14 mouse cellular contexts compared by ENCODE assay signal in the genomic region with DNA sequence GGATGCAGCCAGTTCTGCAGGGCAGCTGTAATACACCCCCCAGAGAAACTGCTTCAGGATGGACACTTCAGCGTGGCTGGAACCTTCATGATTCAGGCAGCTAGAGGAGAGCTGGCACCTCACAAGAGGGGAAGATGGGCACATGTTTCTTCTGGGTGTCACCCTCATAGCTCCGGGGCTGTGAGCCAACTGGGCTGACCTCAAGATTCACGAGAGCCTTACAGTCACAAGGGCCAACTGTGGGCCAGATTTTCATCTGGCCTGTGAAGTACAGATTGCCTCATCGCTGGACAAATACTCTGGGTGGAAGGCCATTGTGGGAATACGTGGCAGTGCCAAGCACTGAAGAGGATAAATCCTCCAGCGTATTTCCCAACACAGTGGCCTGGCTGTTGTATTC.
DNase-seq lines count a peak whose midpoint lies in the region; ATAC-seq and TF ChIP-seq lines count a peak whose summit lies in the region.
"Had no signal": no experiment of that assay in that cellular context is flagged by ENCODE, and none has a peak within 500 bp of the region (broad histone marks: within the 10 kb centered on the region; RNA-seq: fewer than 3 reads in every experiment).

No protein-coding gene starts in this region.

- peak; percentile 15 to 36 for DNase-seq in heart, adult 18-20 months
- DNase-seq in 3134 (ENCODE audit: extremely low read depth, insufficient read length, low spot score): peak; percentile 22
- DNase-seq in adrenal gland, adult 2 months: peak; percentile 88
- peak; percentile 77 to 85 for DNase-seq in lung, adult 18-20 months
- no peak for DNase-seq in midbrain, postnatal 0 days (ENCODE audit: low spot score)
- no peak for DNase-seq in frontal cortex, postnatal 14 days (ENCODE audit: low spot score in 2 of 2)
- DNase-seq: kidney, adult 18-20 months had no signal

- TF ChIP-seq CTCF in midbrain, postnatal 0 days (IDR thresholded peaks at IDR 0.05): no peak

- no peak overlapping the region for H3K4me2 ChIP-seq in heart, embryonic 11.5 days
- no peak overlapping the region for H3K4me2 ChIP-seq in midbrain, embryonic 13.5 days (replicated peaks)
- no peak overlapping the region for H3K4me2 ChIP-seq in midbrain, postnatal 0 days (ENCODE audit: low read depth, low read length, poor library complexity, severe bottlenecking)
- H3K4me2 ChIP-seq: hindbrain, embryonic 12.5 days; limb, embryonic 12.5 days; neural tube, embryonic 15.5 days had no signal

- no peaks in the 10 kb centered on the region for H3K9me3 ChIP-seq in heart, embryonic 11.5 days (replicated peaks; ENCODE audit: control insufficient read depth, low read length)
- no peaks in the 10 kb centered on the region for H3K9me3 ChIP-seq in midbrain, embryonic 13.5 days
- no peaks in the 10 kb centered on the region for H3K9me3 ChIP-seq in midbrain, postnatal 0 days (ENCODE audit: low read length)
- H3K9me3 ChIP-seq: heart, embryonic 10.5 days; hindbrain, embryonic 12.5 days; limb, embryonic 12.5 days; neural tube, embryonic 15.5 days had no signal

- H3K4me1 ChIP-seq in heart, embryonic 11.5 days (ENCODE audit: control insufficient read depth, insufficient read depth, low read length): peaks cover 21% of the 10 kb centered on the region
- H3K4me1 ChIP-seq in midbrain, embryonic 13.5 days (replicated peaks): peaks cover 17% of the 10 kb centered on the region
- H3K4me1 ChIP-seq in midbrain, postnatal 0 days (ENCODE audit: insufficient read depth, low read length): no peaks in the 10 kb centered on the region; the same call in 1 of the 2 replicates

- no peaks in the 10 kb centered on the region for H3K27me3 ChIP-seq in heart, embryonic 11.5 days (ENCODE audit: control insufficient read depth, insufficient read depth, low read length)
- H3K27me3 ChIP-seq in midbrain, embryonic 13.5 days: no peaks in the 10 kb centered on the region; the same call in 1 of the 2 replicates
- no peaks in the 10 kb centered on the region for H3K27me3 ChIP-seq in midbrain, postnatal 0 days (ENCODE audit: insufficient read depth, low read length)
- H3K27me3 ChIP-seq: hindbrain, embryonic 12.5 days; neural tube, embryonic 15.5 days had no signal

- 88% methylated on average over 6 of the region's 6 CpGs for WGBS in heart, embryonic 11.5 days (ENCODE audit: insufficient replicate concordance)
- WGBS in midbrain, embryonic 13.5 days: 94% methylated on average over 6 of the region's 6 CpGs
- 86% methylated on average over 6 of the region's 6 CpGs for WGBS in midbrain, postnatal 0 days

- no peak overlapping the region for H3K9ac ChIP-seq in heart, embryonic 11.5 days (ENCODE audit: low read depth, low read length)
- no peak overlapping the region for H3K9ac ChIP-seq in midbrain, embryonic 13.5 days (replicated peaks)
- no peak overlapping the region for H3K9ac ChIP-seq in midbrain, postnatal 0 days (replicated peaks; ENCODE audit: low read length, poor library complexity, severe bottlenecking)
- H3K9ac ChIP-seq: hindbrain, embryonic 12.5 days; limb, embryonic 12.5 days; neural tube, embryonic 15.5 days had no signal

- H3K36me3 ChIP-seq in heart, embryonic 11.5 days (ENCODE audit: control insufficient read depth, insufficient read depth, low read length): no peaks in the 10 kb centered on the region
- no peaks in the 10 kb centered on the region for H3K36me3 ChIP-seq in midbrain, embryonic 13.5 days
- H3K36me3 ChIP-seq in midbrain, postnatal 0 days (ENCODE audit: insufficient read depth, low read length): no peaks in the 10 kb centered on the region
- H3K36me3 ChIP-seq: hindbrain, embryonic 12.5 days; limb, embryonic 12.5 days; neural tube, embryonic 15.5 days had no signal

- no peak overlapping the region for H3K27ac ChIP-seq in heart, embryonic 11.5 days (ENCODE audit: low read depth, low read length)
- no peak overlapping the region for H3K27ac ChIP-seq in midbrain, embryonic 13.5 days
- H3K27ac ChIP-seq in midbrain, postnatal 0 days (ENCODE audit: low read depth, low read length): no peak overlapping the region
- H3K27ac ChIP-seq: heart, embryonic 10.5 days; hindbrain, embryonic 12.5 days; layer of hippocampus, adult 2 months; limb, embryonic 12.5 days; neural tube, embryonic 15.5 days had no signal

- no peak for ATAC-seq in heart, embryonic 11.5 days (replicated peaks; ENCODE audit: insufficient number of reproducible peaks, low FRiP score, low TSS enrichment)
- no peak for ATAC-seq in midbrain, embryonic 13.5 days
- no peak for ATAC-seq in midbrain, postnatal 0 days (ENCODE audit: low FRiP score)

- H3K4me3 ChIP-seq in heart, embryonic 11.5 days (ENCODE audit: low read depth, low read length): no peak overlapping the region
- no peak overlapping the region for H3K4me3 ChIP-seq in midbrain, embryonic 13.5 days (replicated peaks)
- H3K4me3 ChIP-seq in midbrain, postnatal 0 days (ENCODE audit: low read depth, low read length): no peak overlapping the region
- H3K4me3 ChIP-seq: heart, embryonic 10.5 days; hindbrain, embryonic 12.5 days; layer of hippocampus, adult 2 months; limb, embryonic 12.5 days; neural tube, embryonic 15.5 days had no signal

Comparison
In these comparisons a context has a peak if more than half of its experiments do, and no peak if none do; other contexts are left out.
1. DNase-seq: peak in heart, adult 18-20 months (2 of 2), 3134 (single experiment), adrenal gland, adult 2 months (single experiment) and lung, adult 18-20 months (2 of 2); none in midbrain, postnatal 0 days (single experiment) and frontal cortex, postnatal 14 days (0 of 2).